Mouse (Mus musculus) liver, embryonic 14.5 days (tissue): ENCODE measurements at regions not wholly inside any gene's neighbourhood (a gene's known extent, or its start where the extent isn't known, plus 50 kb on each side); places are given as distances from the start of the nearest gene placed in this dataset.

Experiments
- ATAC-seq: fragments of 200-750 bp; cut with Nextera tagmentation; 2 replicates; pipeline ENCODE4 v1.8.0; 2017; ENCODE audit warnings: moderate number of reproducible peaks, mild to moderate bottlenecking, moderate library complexity; ENCODE audit not compliant: insufficient read depth
- DNase-seq, 3 experiments: peaks; one replicate each; pipeline ENCODE4 v3.0.0-alpha.2; 2012 to 2013; ENCODE audit warnings: low read depth in 3 of 3, low spot score in 3 of 3
- H3K27ac ChIP-seq: fragments of 300-500 bp; sonication (generic); 2 replicates; pipeline ENCODE4 v1.5.1; 2014; ENCODE audit warnings: moderate library complexity, mild to moderate bottlenecking, control low read depth, inconsistent platforms
- H3K27me3 ChIP-seq: fragments of 300-500 bp; sonication (generic); 2 replicates; pipeline ENCODE4 v1.6.1; 2014; ENCODE audit warnings: mild to moderate bottlenecking, low read length, moderate library complexity; ENCODE audit not compliant: control insufficient read depth, insufficient read depth
- H3K36me3 ChIP-seq: fragments of 300-500 bp; sonication (generic); replicated peaks from 2 replicates; pipeline ENCODE4 v1.6.1; 2014; ENCODE audit warnings: low read depth; ENCODE audit not compliant: control insufficient read depth, insufficient read depth
- H3K4me1 ChIP-seq, 2 experiments: fragments of 200-500 bp in 1 of 2; fragments of 300-500 bp in 1 of 2; sonication (generic) in 1 of 2; replicated peaks; 2 replicates each; pipeline ENCODE4 v1.6.1; 2012 to 2014; ENCODE audit warnings: antibody characterized with exemption in 1 of 2, inconsistent platforms in 1 of 2, low read length in 1 of 2; ENCODE audit not compliant: control insufficient read depth in 2 of 2, insufficient read depth in 2 of 2
- H3K4me2 ChIP-seq: fragments of 300-500 bp; sonication (generic); 2 replicates; pipeline ENCODE4 v1.6.1; 2014; ENCODE audit warnings: low read depth, mild to moderate bottlenecking, control low read depth, moderate library complexity
- H3K4me3 ChIP-seq, 2 experiments: fragments of 200-500 bp in 1 of 2; fragments of 300-500 bp in 1 of 2; sonication (generic) in 1 of 2; 2 replicates each; pipeline ENCODE4 v1.5.1; 2012 to 2014; ENCODE audit warnings: low read depth in 2 of 2, low read length in 2 of 2, mild to moderate bottlenecking in 2 of 2, control low read depth in 1 of 2, inconsistent platforms in 1 of 2, moderate library complexity in 1 of 2; ENCODE audit not compliant: insufficient read depth in 1 of 2
- H3K9ac ChIP-seq: fragments of 300-500 bp; sonication (generic); replicated peaks from 2 replicates; pipeline ENCODE4 v1.6.1; 2014; ENCODE audit warnings: mild to moderate bottlenecking, control low read depth, moderate library complexity
- H3K9me3 ChIP-seq: fragments of 300-500 bp; sonication (generic); 2 replicates; pipeline ENCODE4 v1.6.1; 2016; ENCODE audit warnings: low read length, mixed read lengths; ENCODE audit not compliant: control insufficient read depth
- CTCF ChIP-seq: IDR thresholded peaks from 2 replicates; pipeline ENCODE4 v1.5.1; 2016; ENCODE audit warnings: antibody characterized with exemption, low read depth, control low read depth
- EP300 ChIP-seq: IDR thresholded peaks from 2 replicates; pipeline ENCODE4 v1.6.1; 2016; ENCODE audit warnings: antibody characterized with exemption, low read depth
- WGBS: fragments of 180-500 bp; shearing (Covaris S2); extraction: QIAGEN DNeasy Blood & Tissue Kit; methylation state at CpG from one replicate; pipeline ENCODE4 v1.1.7; 2014; ENCODE audit not compliant: insufficient replicate concordance; 5-methylcytosine and 5-hydroxymethylcytosine counted together

GRCm38 (mm10) chr1:137806252-137806651, 369.3 kb downstream of the Ptprc start:
- H3K4me1 ChIP-seq = 0 out of 4 replicates have a peak, but pooled peaks cover 0 to 3% of the 10 kb centered on the region in 2 experiments
- 35% methylated on average over 8 of the region's 8 CpGs for WGBS
- no peaks in the 10 kb centered on the region for H3K36me3 ChIP-seq
- no peak overlapping the region for H3K27ac ChIP-seq
- H3K4me2 ChIP-seq = no peak overlapping the region; the same call in 1 of the 2 replicates
- H3K27me3 ChIP-seq = no peaks in the 10 kb centered on the region
- no peak for ATAC-seq
- TF ChIP-seq EP300 (no peak), CTCF (no peak)
- H3K9me3 ChIP-seq = no peaks in the 10 kb centered on the region
- no peak overlapping the region for H3K4me3 ChIP-seq
- no peak for DNase-seq
- no peak overlapping the region for H3K9ac ChIP-seq

DNA sequence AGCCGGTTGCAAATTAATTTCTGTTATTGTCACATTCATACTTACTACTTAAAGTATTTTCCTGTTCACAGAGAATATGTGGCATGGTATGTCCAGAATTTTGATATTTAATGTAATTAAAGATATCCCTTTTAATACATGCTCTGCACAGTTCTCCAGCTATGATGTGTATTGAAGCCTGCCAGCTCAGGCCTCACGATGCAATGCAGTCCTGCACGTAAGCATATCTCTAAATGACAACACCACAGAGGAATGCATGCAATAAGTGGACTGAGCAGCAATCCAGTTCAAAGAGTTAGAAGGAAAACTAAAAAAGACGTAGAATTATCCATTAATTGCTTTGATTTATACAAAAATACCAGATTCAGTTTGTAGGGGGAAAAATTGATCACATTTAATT, 373.4 kb downstream of the Ptprc start:
- Histone ChIP-seq H3K9ac (no peak overlapping the region), H3K27ac (no peak overlapping the region), H3K4me1 (0 out of 4 replicates have a peak, but pooled peaks cover 0 to 3% of the 10 kb centered on the region in 2 experiments), H3K4me3 (no peak overlapping the region), H3K4me2 (no peak overlapping the region), H3K27me3 (no peaks in the 10 kb centered on the region), H3K36me3 (no peaks in the 10 kb centered on the region), H3K9me3 (no peaks in the 10 kb centered on the region)
- ATAC-seq (no peak), DNase-seq (no peak)
- TF ChIP-seq CTCF = no peak
- TF ChIP-seq EP300 = no peak
- 60% methylated on average over 4 of the region's 4 CpGs for WGBS

- H3K27ac ChIP-seq = no peak overlapping the region
- 31% methylated on average over 2 of the region's 2 CpGs for WGBS
- no peak overlapping the region for H3K4me2 ChIP-seq
- no peaks in the 10 kb centered on the region for H3K4me1 ChIP-seq
- no peak for DNase-seq
- ATAC-seq = no peak
- no peaks in the 10 kb centered on the region for H3K9me3 ChIP-seq
- H3K27me3 ChIP-seq = no peaks in the 10 kb centered on the region
- TF ChIP-seq CTCF = no peak
- TF ChIP-seq EP300 = no peak
- no peaks in the 10 kb centered on the region for H3K36me3 ChIP-seq
- no peak overlapping the region for H3K4me3 ChIP-seq
- H3K9ac ChIP-seq = no peak overlapping the region
Observed at GRCm38 (mm10) chr1:137800752-137801151, 374.8 kb downstream of the Ptprc start.

DNA sequence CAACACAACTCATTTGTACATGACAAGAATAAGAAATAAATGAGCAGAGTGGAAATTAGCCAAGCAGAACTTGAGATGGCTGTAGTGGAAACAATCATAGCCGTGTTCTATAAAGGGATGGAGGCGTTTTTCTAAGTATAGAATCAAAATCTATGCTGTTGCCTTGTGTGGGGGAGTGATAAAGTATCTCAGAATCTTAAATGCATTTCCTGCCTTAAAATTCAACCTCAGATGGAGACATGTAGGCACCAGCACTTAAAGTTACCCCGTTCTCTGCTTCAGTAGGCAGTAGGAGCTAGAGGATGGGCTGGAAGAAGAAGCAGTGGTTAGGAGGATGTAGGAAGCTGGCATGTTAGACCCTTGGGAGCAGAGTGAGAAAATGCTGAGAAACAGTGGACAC, 386.7 kb downstream of the Ptprc start:
- H3K27me3 ChIP-seq = no peaks in the 10 kb centered on the region
- TF ChIP-seq EP300 (no peak), CTCF (no peak)
- H3K4me2 ChIP-seq = no peak overlapping the region
- no peaks in the 10 kb centered on the region for H3K4me1 ChIP-seq
- no peaks in the 10 kb centered on the region for H3K9me3 ChIP-seq
- H3K27ac ChIP-seq = no peak overlapping the region
- no peaks in the 10 kb centered on the region for H3K36me3 ChIP-seq
- WGBS = 37% methylated on average over 3 of the region's 3 CpGs
- ATAC-seq = no peak
- no peak overlapping the region for H3K4me3 ChIP-seq
- no peak for DNase-seq
- H3K9ac ChIP-seq = no peak overlapping the region

DNA sequence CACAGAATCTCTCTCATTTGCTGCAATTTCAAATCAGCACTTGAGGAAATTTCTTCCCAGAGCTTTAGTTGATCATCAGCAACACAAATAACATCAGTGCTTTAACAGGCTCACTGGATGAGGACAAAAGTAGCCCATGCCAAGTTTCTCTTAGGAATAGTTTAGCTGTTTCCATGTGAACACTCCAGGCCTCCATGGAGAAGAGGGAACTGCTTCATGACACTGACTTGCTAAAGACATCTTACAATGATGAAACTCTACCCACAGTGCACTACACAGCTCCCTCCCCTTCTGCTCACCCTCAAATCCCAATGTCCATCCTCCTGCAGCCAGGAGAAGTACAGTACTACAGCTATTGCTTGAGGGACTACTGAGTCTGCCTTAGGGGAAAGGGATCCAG, 388.9 kb downstream of the Ptprc start:
- Histone ChIP-seq H3K4me2 (no peak overlapping the region), H3K27me3 (no peaks in the 10 kb centered on the region), H3K9me3 (no peaks in the 10 kb centered on the region), H3K4me1 (no peaks in the 10 kb centered on the region), H3K27ac (no peak overlapping the region), H3K4me3 (no peak overlapping the region), H3K9ac (no peak overlapping the region), H3K36me3 (no peaks in the 10 kb centered on the region)
- TF ChIP-seq EP300 = no peak
- no peak for TF ChIP-seq CTCF
- DNase-seq = no peak
- ATAC-seq = no peak
